Mouse (Mus musculus) hindlimb bud, embryonic 11.5 days (tissue): Measurements from ENCODE around the gene Timeless.
A peak's percentile ranks its signal among the peaks of the same experiment; 100 is the strongest.
"Not testable (repeated sequence)": the region's sequence is repeated elsewhere in the genome, so short reads cannot be mapped to it uniquely, and the experiment has no call there.

Experiments
- DNase-seq: peaks from one replicate; pipeline ENCODE4 v3.0.0-alpha.2; 2012; ENCODE audit warnings: low read depth, low spot score; ENCODE audit errors: extremely low spot score

Timeless gene

GRCm38 (mm10) chr10:128253677-128254255, 21.9 kb downstream of the Timeless start, which contains the start of gene Apon:
Apon (plus strand) TSS chr10:128254096.
- no peak for DNase-seq

- no peak for DNase-seq
These were observed 24.1 kb downstream of the Timeless start for GRCm38 (mm10) chr10:128255925-128256324.

GRCm38 (mm10) chr10:128256328-128256727, 24.5 kb downstream of the Timeless start:
- DNase-seq = no peak

- no peak for DNase-seq
These were observed 27.1 kb downstream of the Timeless start for GRCm38 (mm10) chr10:128258953-128259352.

- no peak for DNase-seq
These were observed 28.1 kb downstream of the Timeless start for GRCm38 (mm10) chr10:128259946-128260345.

- not testable (repeated sequence) for DNase-seq
These were observed 28.5 kb downstream of the Timeless start for GRCm38 (mm10) chr10:128260376-128260775.

GRCm38 (mm10) chr10:128262300-128262699, 30.4 kb downstream of the Timeless start:
- DNase-seq = no peak

- no peak for DNase-seq
These were observed 31.8 kb downstream of the Timeless start for GRCm38 (mm10) chr10:128263393-128264310.

- no peak for DNase-seq
These were observed 36.5 kb downstream of the Timeless start, which contains the start of gene Apof for GRCm38 (mm10) chr10:128268371-128268770. Apof (plus strand) TSS chr10:128268671.

GRCm38 (mm10) chr10:128269206-128269910, 37.5 kb downstream of the Timeless start:
- DNase-seq = no peak

- DNase-seq = peak; percentile 93
These were observed 38.5 kb downstream of the Timeless start, which contains the start of gene Stat2 for GRCm38 (mm10) chr10:128270287-128270841. Stat2 (plus strand) TSS chr10:128270559.

GRCm38 (mm10) chr10:128270866-128271265, 39.0 kb downstream of the Timeless start:
- no peak for DNase-seq

- DNase-seq = no peak
These were observed 40.0 kb downstream of the Timeless start for GRCm38 (mm10) chr10:128271883-128272282.

- DNase-seq = not testable (repeated sequence)
These were observed 41.1 kb downstream of the Timeless start for GRCm38 (mm10) chr10:128272819-128273439.

GRCm38 (mm10) chr10:128275374-128275773, 43.5 kb downstream of the Timeless start:
- not testable (repeated sequence) for DNase-seq

- no peak for DNase-seq
These were observed 46.3 kb downstream of the Timeless start for GRCm38 (mm10) chr10:128278158-128278557.

GRCm38 (mm10) chr10:128280943-128281342, 49.1 kb downstream of the Timeless start:
- no peak for DNase-seq

GRCm38 (mm10) chr10:128281682-128282081, 49.8 kb downstream of the Timeless start:
- DNase-seq = no peak

GRCm38 (mm10) chr10:128282886-128283450, 51.1 kb downstream of the Timeless start:
- no peak for DNase-seq
